Mouse (Mus musculus) heart, embryonic 16.5 days (tissue): Measurements from ENCODE around the gene Dtl. TPM values are rescaled to one million over a fixed set of nuclear protein-coding genes. Genes with fewer than 3 reads are reported as not detected.
A peak's percentile ranks its signal among the peaks of the same experiment; 100 is the strongest.
"Not testable (repeated sequence)": the region's sequence is repeated elsewhere in the genome, so short reads cannot be mapped to it uniquely, and the experiment has no call there.

Experiments
- ATAC-seq: fragments of 200-750 bp; cut with Nextera tagmentation; replicated peaks from 2 replicates; pipeline ENCODE4 v1.8.0; 2017; ENCODE audit warnings: moderate number of reproducible peaks; ENCODE audit not compliant: insufficient read depth, low FRiP score; ENCODE audit errors: extremely low read depth
- H3K27ac ChIP-seq: fragments of 300-500 bp; sonication (generic); 2 replicates; pipeline ENCODE4 v1.5.1; 2014; ENCODE audit warnings: mild to moderate bottlenecking, low read length, control low read depth, moderate library complexity
- H3K27me3 ChIP-seq: fragments of 300-500 bp; sonication (generic); 2 replicates; pipeline ENCODE4 v1.6.1; 2014; ENCODE audit warnings: low read length, mixed read lengths; ENCODE audit not compliant: control insufficient read depth, insufficient read depth
- H3K36me3 ChIP-seq: fragments of 300-500 bp; sonication (generic); 2 replicates; pipeline ENCODE4 v1.6.1; 2014; ENCODE audit not compliant: control insufficient read depth, insufficient read depth
- H3K4me1 ChIP-seq: fragments of 300-500 bp; sonication (generic); 2 replicates; pipeline ENCODE4 v1.6.1; 2014; ENCODE audit warnings: low read length, mixed read lengths; ENCODE audit not compliant: control insufficient read depth, insufficient read depth
- H3K4me2 ChIP-seq: fragments of 300-500 bp; sonication (generic); 2 replicates; pipeline ENCODE4 v1.6.1; 2014; ENCODE audit warnings: low read depth, mild to moderate bottlenecking, control low read depth, low read length
- H3K4me3 ChIP-seq: fragments of 300-500 bp; sonication (generic); 2 replicates; pipeline ENCODE4 v1.5.1; 2014; ENCODE audit warnings: mild to moderate bottlenecking, control low read depth, low read length
- H3K9ac ChIP-seq: fragments of 300-500 bp; sonication (generic); 2 replicates; pipeline ENCODE4 v1.6.1; 2014; ENCODE audit warnings: low read length, control low read depth
- H3K9me3 ChIP-seq: fragments of 300-500 bp; sonication (generic); replicated peaks from 2 replicates; pipeline ENCODE4 v1.6.1; 2016; ENCODE audit warnings: low read length; ENCODE audit not compliant: control insufficient read depth
- WGBS: fragments of 180-500 bp; shearing (Covaris S2); extraction: QIAGEN DNeasy Blood & Tissue Kit; methylation state at CpG from one replicate; pipeline ENCODE4 v1.1.7; 2014; 5-methylcytosine and 5-hydroxymethylcytosine counted together
- polyA plus RNA-seq: library from polyadenylated mRNA; unstranded; fragments of >200 nt; fragmentation: Nextera tagmentation; extraction: Ambion mirVana; gene quantifications from 2 replicates; pipeline ENCODE4 v1.2.1, GENCODE M21; 2015

Gene Dtl
- polyA plus RNA-seq, 1 experiment from 2014 or later, result 26.9 TPM

DNA sequence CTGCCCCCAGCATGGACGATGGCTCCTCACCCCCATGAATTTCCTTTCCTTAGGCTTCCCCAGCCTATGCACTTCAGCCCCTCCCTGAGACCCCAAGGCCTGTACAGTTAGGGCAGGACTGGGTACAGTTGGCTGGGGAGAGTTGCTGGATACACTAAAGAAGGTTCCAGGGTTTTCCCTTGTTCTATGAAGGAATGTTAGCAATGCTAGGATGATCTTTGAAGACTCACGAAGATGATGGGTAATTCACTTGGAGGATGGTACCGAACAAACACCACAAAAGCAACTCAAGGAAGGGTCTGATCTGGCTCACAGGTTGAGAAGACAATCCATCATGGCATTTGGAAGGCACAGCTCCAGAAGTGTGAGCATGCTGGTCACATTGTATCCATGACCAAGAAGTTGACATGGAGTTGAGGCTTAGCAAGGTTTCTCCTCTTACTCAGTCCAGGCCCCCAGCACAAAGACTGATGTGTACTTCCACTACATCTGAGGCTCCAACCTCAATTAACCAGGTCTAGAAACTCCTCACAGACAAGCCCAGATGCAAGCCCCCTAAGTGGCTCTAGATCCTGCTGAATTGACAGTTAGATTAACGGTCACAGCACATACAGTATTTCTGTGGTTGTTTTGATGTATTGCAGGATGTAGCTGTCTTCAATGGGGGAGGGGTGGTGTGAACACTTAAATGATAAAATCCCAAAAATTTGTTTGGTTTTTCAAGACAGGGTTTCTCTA lies 55.8 kb downstream of the Dtl start:
- Histone ChIP-seq H3K27ac (peak overlapping the region; percentile 52), H3K9ac (no peak overlapping the region), H3K36me3 (no peaks in the 10 kb centered on the region), H3K27me3 (no peaks in the 10 kb centered on the region), H3K9me3 (no peaks in the 10 kb centered on the region), H3K4me3 (no peak overlapping the region), H3K4me1 (peaks cover 15% of the 10 kb centered on the region), H3K4me2 (no peak overlapping the region)
- peak; percentile 29; the same call in 1 of the 2 replicates for ATAC-seq
- WGBS, result 86% methylated on average over 4 of the region's 4 CpGs

- no peak for ATAC-seq
- Histone ChIP-seq H3K4me2 (no peak overlapping the region), H3K27me3 (no peaks in the 10 kb centered on the region), H3K27ac (peak overlapping the region; percentile 52), H3K4me1 (peaks cover 15% of the 10 kb centered on the region), H3K36me3 (no peaks in the 10 kb centered on the region), H3K9me3 (no peaks in the 10 kb centered on the region), H3K4me3 (no peak overlapping the region), H3K9ac (no peak overlapping the region)
- 82% methylated on average over 4 of the region's 4 CpGs for WGBS
These were observed 56.4 kb downstream of the Dtl start for GRCm38 (mm10) chr1:191518911-191519310.

- Histone ChIP-seq H3K27ac (no peak overlapping the region), H3K27me3 (no peaks in the 10 kb centered on the region), H3K9ac (0 out of 2 replicates have a peak overlapping the region, but pooled peaks have one; percentile 38), H3K9me3 (no peaks in the 10 kb centered on the region), H3K4me3 (no peak overlapping the region), H3K36me3 (no peaks in the 10 kb centered on the region), H3K4me1 (peaks cover 15% of the 10 kb centered on the region), H3K4me2 (no peak overlapping the region)
- ATAC-seq, result no peak
- WGBS, result 78% methylated on average over 5 of the region's 5 CpGs
These were observed 57.4 kb downstream of the Dtl start for GRCm38 (mm10) chr1:191517969-191518368.

DNA sequence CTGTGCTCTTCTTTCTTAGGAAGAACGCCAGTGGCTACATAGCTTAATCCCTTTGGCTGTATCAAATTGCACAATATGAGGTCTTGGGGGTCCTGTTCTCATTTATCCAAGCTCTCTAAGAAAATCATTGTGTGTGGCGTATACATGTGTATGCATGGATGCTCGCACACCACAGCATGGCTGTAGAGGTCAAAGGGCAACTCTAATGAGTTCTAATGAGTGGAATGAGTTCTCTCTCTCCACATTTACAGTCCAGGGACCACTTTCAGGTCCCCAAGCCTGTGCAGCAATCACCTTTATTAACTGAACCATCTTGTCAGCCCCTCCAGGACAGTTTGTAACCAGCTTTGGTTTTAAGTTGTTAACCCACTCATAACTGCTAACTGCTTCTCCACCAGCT lies 58.3 kb downstream of the Dtl start:
- H3K36me3 ChIP-seq, result no peaks in the 10 kb centered on the region
- H3K4me2 ChIP-seq, result no peak overlapping the region
- H3K4me3 ChIP-seq, result no peak overlapping the region
- no peak for ATAC-seq
- H3K9ac ChIP-seq, result no peak overlapping the region
- no peak overlapping the region for H3K27ac ChIP-seq
- H3K4me1 ChIP-seq, result peaks cover 15% of the 10 kb centered on the region
- WGBS, result 89% methylated on average over 3 of the region's 3 CpGs
- no peaks in the 10 kb centered on the region for H3K9me3 ChIP-seq
- H3K27me3 ChIP-seq, result no peaks in the 10 kb centered on the region

DNA sequence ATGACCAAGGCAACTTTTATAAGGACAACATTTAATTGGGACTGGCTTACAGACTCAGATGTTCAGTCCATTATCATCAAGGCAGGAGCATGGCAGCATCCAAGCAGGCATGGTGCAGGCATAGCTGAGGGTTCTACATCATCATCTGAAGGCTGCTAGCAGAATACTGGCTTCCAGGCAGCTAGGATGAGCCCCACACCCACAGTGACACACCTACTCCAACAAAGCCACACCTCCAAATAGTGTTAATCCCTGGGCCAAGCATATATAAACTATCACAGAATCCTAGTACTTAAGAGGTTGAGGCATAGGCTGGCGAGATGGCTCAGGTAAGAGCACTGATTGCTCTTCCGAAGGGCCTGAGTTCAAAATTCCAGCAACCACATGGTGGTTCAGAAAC lies 59.0 kb downstream of the Dtl start:
- WGBS, result 90% methylated on average over 2 of the region's 2 CpGs
- H3K27ac ChIP-seq, H3K4me2 ChIP-seq, H3K27me3 ChIP-seq, H3K36me3 ChIP-seq, H3K9ac ChIP-seq, H3K9me3 ChIP-seq, H3K4me3 ChIP-seq, ATAC-seq: not testable (repeated sequence)
- H3K4me1 ChIP-seq, result peaks cover 12% of the 10 kb centered on the region

DNA sequence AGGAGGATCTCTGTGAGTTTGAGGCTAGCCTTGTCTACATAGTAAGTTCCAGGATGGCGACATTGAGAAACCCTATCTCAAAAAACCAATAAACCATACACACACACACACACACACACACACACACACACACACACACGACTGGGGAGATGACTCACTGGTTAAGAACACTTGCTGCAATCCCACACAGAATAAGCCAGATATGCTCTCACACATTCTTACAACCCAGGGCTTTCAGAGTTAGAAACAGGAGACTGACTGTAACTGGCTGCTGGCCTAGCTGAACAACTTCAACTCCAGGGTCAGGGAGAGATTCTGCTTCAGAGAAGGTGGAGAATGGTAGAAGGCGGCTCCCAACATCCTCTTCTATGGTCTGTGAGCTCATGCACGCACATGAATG lies 62.1 kb downstream of the Dtl start:
- no peaks in the 10 kb centered on the region for H3K27me3 ChIP-seq
- H3K4me1 ChIP-seq, result no peaks in the 10 kb centered on the region

DNA sequence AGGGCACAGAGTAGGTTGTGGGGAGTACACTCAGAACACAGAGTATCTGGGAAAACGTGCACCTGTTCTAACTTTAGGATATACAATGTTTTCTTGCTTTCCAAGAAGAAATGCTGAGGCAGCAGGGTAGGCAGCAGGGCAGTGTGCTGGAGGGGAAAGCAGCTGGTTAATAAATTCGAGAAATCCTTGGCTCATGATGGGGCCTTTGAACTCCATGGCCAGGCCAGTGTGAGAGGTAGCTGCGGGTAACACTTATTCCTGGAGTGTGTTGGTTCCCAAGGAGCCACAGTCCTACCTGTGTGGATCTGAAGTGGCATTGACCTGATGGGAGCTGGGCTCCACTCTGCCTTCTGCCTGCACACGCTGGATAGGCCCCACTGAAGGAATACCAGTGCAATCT lies 63.0 kb downstream of the Dtl start:
- Histone ChIP-seq H3K4me1 (no peaks in the 10 kb centered on the region), H3K9ac (no peak overlapping the region), H3K27me3 (no peaks in the 10 kb centered on the region), H3K4me3 (no peak overlapping the region), H3K9me3 (no peaks in the 10 kb centered on the region), H3K4me2 (no peak overlapping the region), H3K27ac (no peak overlapping the region), H3K36me3 (no peaks in the 10 kb centered on the region)
- WGBS, result 79% methylated on average over 4 of the region's 4 CpGs
- no peak for ATAC-seq

More for the DNA sequence above, 62.1 kb downstream of the Dtl start:
- Histone ChIP-seq H3K4me3 (no peak overlapping the region), H3K27ac (no peak overlapping the region), H3K4me2 (no peak overlapping the region), H3K9ac (no peak overlapping the region), H3K9me3 (no peaks in the 10 kb centered on the region), H3K36me3 (no peaks in the 10 kb centered on the region)
- WGBS, result 85% methylated on average over 4 of the region's 4 CpGs
- ATAC-seq, result no peak

GRCm38 (mm10) chr1:191511503-191511902 lies 63.8 kb downstream of the Dtl start:
- Histone ChIP-seq H3K36me3 (no peaks in the 10 kb centered on the region), H3K27me3 (no peaks in the 10 kb centered on the region), H3K4me1 (peaks cover 6% of the 10 kb centered on the region), H3K9me3 (no peaks in the 10 kb centered on the region), H3K27ac (no peak overlapping the region), H3K4me2 (no peak overlapping the region), H3K4me3 (no peak overlapping the region), H3K9ac (no peak overlapping the region)
- WGBS, result 88% methylated on average over 8 of the region's 8 CpGs
- ATAC-seq, result no peak

- Histone ChIP-seq H3K36me3 (no peaks in the 10 kb centered on the region), H3K4me2 (no peak overlapping the region), H3K27ac (no peak overlapping the region), H3K9me3 (no peaks in the 10 kb centered on the region), H3K4me1 (peaks cover 6% of the 10 kb centered on the region), H3K9ac (no peak overlapping the region), H3K4me3 (no peak overlapping the region), H3K27me3 (no peaks in the 10 kb centered on the region)
- ATAC-seq, result no peak
- 73% methylated on average over 3 of the region's 3 CpGs for WGBS
These were observed 65.5 kb downstream of the Dtl start for GRCm38 (mm10) chr1:191509865-191510264.
